Mouse (Mus musculus): ENCODE data around the gene Vax2. TPM values are rescaled to one million over a fixed set of nuclear protein-coding genes. Genes with fewer than 3 reads are reported as not detected.

The Vax2 gene
- polyA plus RNA-seq (2015; fragmentation: Nextera tagmentation; extraction: Ambion mirVana), result not detected in 2 replicates

GRCm38 (mm10) chr6:83711067-83711675 is at the start of gene Vax2:
TSS of gene Vax2 (plus strand) at chr6:83711264.
- Histone ChIP-seq H3K27me3 (peaks cover 100% of the 10 kb centered on the region), H3K36me3 (no peaks in the 10 kb centered on the region), H3K4me3 (peak within 1 kb of the TSS; percentile 43), H3K27ac (no peak within 1 kb of the TSS), H3K4me1 (peaks cover 26% of the 10 kb centered on the region), H3K9me3 (no peaks in the 10 kb centered on the region), H3K4me2 (peak within 1 kb of the TSS; percentile 83), H3K9ac (no peak within 1 kb of the TSS)
- peak; percentile 90 for ATAC-seq (ENCODE audit: borderline replicate concordance, extremely low read depth, low FRiP score, low TSS enrichment)
- under 1% methylated on average over 44 of the region's 46 CpGs for WGBS

DNA sequence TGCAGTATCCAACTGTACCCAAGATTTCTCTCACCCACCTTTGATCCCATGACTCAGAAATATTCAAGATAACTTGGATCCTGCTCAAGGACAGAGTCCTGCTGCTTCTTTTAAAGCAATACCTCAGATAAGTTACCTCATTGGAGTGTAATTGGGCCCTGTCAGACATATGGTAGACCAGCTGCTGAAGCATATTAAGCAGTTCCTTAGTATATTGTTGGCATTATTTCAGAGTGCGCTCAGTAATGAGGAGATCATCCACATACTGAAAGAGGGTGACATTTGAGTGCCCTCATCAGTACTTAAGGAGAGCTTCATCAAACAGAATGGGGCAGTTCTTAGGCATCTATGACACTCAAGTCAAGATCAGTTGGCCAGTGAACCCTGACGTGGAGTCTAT is 46.1 kb upstream of the Vax2 start:
- H3K27ac ChIP-seq, result no peak overlapping the region
- H3K4me3 ChIP-seq, result no peak overlapping the region
- ATAC-seq (ENCODE audit: borderline replicate concordance, extremely low read depth, low FRiP score, low TSS enrichment), result no peak
- H3K9ac ChIP-seq, result no peak overlapping the region
- WGBS, result 69% methylated on average over 2 of the region's 2 CpGs
- no peak overlapping the region for H3K4me2 ChIP-seq
- no peaks in the 10 kb centered on the region for H3K4me1 ChIP-seq
- H3K27me3 ChIP-seq, result no peaks in the 10 kb centered on the region
- no peaks in the 10 kb centered on the region for H3K9me3 ChIP-seq
- H3K36me3 ChIP-seq, result no peaks in the 10 kb centered on the region

GRCm38 (mm10) chr6:83673395-83673794 is 37.7 kb upstream of the Vax2 start:
- 6% methylated on average over 4 of the region's 4 CpGs for WGBS
- Histone ChIP-seq H3K9ac (no peak overlapping the region), H3K9me3 (no peaks in the 10 kb centered on the region), H3K27ac (no peak overlapping the region), H3K27me3 (no peaks in the 10 kb centered on the region), H3K4me3 (no peak overlapping the region), H3K4me1 (no peaks in the 10 kb centered on the region), H3K36me3 (no peaks in the 10 kb centered on the region), H3K4me2 (no peak overlapping the region)
- ATAC-seq (ENCODE audit: borderline replicate concordance, extremely low read depth, low FRiP score, low TSS enrichment), result no peak

- Histone ChIP-seq H3K27ac (no peak within 1 kb of the TSS), H3K36me3 (no peaks in the 10 kb centered on the region), H3K9me3 (no peaks in the 10 kb centered on the region), H3K9ac (no peak within 1 kb of the TSS), H3K27me3 (peaks cover 3% of the 10 kb centered on the region; the same call in 1 of the 2 replicates), H3K4me2 (no peak within 1 kb of the TSS), H3K4me1 (no peaks in the 10 kb centered on the region), H3K4me3 (no peak within 1 kb of the TSS)
- no peak for ATAC-seq (ENCODE audit: borderline replicate concordance, extremely low read depth, low FRiP score, low TSS enrichment)
- WGBS, result 61% methylated on average over 4 of the region's 4 CpGs
These were observed 33.3 kb upstream of the Vax2 start, which contains the start of gene Cd207 for GRCm38 (mm10) chr6:83677757-83678156. TSS of gene Cd207 (minus strand) at chr6:83677857.

- no peak overlapping the region for H3K9ac ChIP-seq
- no peak overlapping the region for H3K4me2 ChIP-seq
- H3K27ac ChIP-seq, result no peak overlapping the region
- no peaks in the 10 kb centered on the region for H3K4me1 ChIP-seq
- ATAC-seq (ENCODE audit: borderline replicate concordance, extremely low read depth, low FRiP score, low TSS enrichment), result no peak
- H3K36me3 ChIP-seq, result no peaks in the 10 kb centered on the region
- H3K4me3 ChIP-seq, result no peak overlapping the region
- H3K27me3 ChIP-seq, result peaks cover 81% of the 10 kb centered on the region
- no peaks in the 10 kb centered on the region for H3K9me3 ChIP-seq
- WGBS, result 62% methylated on average over 4 of the region's 4 CpGs
These were observed 21.7 kb upstream of the Vax2 start for GRCm38 (mm10) chr6:83689374-83689773.

GRCm38 (mm10) chr6:83690277-83690676 is 20.8 kb upstream of the Vax2 start:
- no peak for ATAC-seq (ENCODE audit: borderline replicate concordance, extremely low read depth, low FRiP score, low TSS enrichment)
- 20% methylated on average over 4 of the region's 5 CpGs for WGBS
- H3K27ac ChIP-seq, result no peak overlapping the region
- no peak overlapping the region for H3K4me3 ChIP-seq
- no peaks in the 10 kb centered on the region for H3K4me1 ChIP-seq
- H3K27me3 ChIP-seq, result peaks cover 86% of the 10 kb centered on the region
- H3K36me3 ChIP-seq, result no peaks in the 10 kb centered on the region
- no peak overlapping the region for H3K9ac ChIP-seq
- H3K4me2 ChIP-seq, result no peak overlapping the region
- no peaks in the 10 kb centered on the region for H3K9me3 ChIP-seq

- no peak overlapping the region for H3K27ac ChIP-seq
- no peak for ATAC-seq (ENCODE audit: borderline replicate concordance, extremely low read depth, low FRiP score, low TSS enrichment)
- H3K4me2 ChIP-seq, result no peak overlapping the region
- no peaks in the 10 kb centered on the region for H3K4me1 ChIP-seq
- H3K36me3 ChIP-seq, result no peaks in the 10 kb centered on the region
- H3K9me3 ChIP-seq, result no peaks in the 10 kb centered on the region
- H3K9ac ChIP-seq, result no peak overlapping the region
- H3K27me3 ChIP-seq, result peaks cover 86% of the 10 kb centered on the region
- H3K4me3 ChIP-seq, result no peak overlapping the region
- WGBS, result 48% methylated on average over 2 of the region's 2 CpGs
These were observed 20.1 kb upstream of the Vax2 start for GRCm38 (mm10) chr6:83690936-83691335.

DNA sequence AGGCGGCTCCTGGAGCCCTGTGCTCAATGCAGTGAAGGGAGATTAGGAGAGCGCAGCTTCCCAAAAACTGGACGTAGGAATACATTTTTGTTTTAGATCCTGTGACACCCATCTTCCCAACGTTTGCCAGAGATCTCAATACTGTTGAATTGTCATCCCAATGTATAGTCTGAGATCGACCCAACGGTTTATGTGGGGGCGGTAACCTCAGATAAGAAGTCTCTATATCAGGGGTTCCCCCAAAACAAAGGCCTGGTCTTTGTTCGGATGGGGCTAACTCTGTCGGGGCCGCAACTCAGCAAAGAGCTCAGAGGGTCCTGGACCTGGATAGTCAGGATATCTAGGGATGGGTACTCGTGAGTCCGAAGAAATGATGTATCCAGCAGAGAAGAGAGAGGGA is 18.1 kb upstream of the Vax2 start:
- Histone ChIP-seq H3K4me3 (no peak overlapping the region), H3K9ac (no peak overlapping the region), H3K4me2 (no peak overlapping the region), H3K36me3 (no peaks in the 10 kb centered on the region), H3K27ac (no peak overlapping the region), H3K27me3 (peaks cover 91% of the 10 kb centered on the region), H3K9me3 (no peaks in the 10 kb centered on the region), H3K4me1 (no peaks in the 10 kb centered on the region)
- 3% methylated on average over 12 of the region's 12 CpGs for WGBS
- ATAC-seq (ENCODE audit: borderline replicate concordance, extremely low read depth, low FRiP score, low TSS enrichment), result no peak

GRCm38 (mm10) chr6:83693835-83694234 is 17.2 kb upstream of the Vax2 start:
- Histone ChIP-seq H3K27ac (no peak overlapping the region), H3K9ac (no peak overlapping the region), H3K36me3 (no peaks in the 10 kb centered on the region), H3K27me3 (peaks cover 95% of the 10 kb centered on the region), H3K4me1 (no peaks in the 10 kb centered on the region), H3K4me3 (no peak overlapping the region), H3K9me3 (no peaks in the 10 kb centered on the region), H3K4me2 (no peak overlapping the region)
- ATAC-seq (ENCODE audit: borderline replicate concordance, extremely low read depth, low FRiP score, low TSS enrichment), result no peak
- WGBS, result 1% methylated on average over 9 of the region's 9 CpGs

DNA sequence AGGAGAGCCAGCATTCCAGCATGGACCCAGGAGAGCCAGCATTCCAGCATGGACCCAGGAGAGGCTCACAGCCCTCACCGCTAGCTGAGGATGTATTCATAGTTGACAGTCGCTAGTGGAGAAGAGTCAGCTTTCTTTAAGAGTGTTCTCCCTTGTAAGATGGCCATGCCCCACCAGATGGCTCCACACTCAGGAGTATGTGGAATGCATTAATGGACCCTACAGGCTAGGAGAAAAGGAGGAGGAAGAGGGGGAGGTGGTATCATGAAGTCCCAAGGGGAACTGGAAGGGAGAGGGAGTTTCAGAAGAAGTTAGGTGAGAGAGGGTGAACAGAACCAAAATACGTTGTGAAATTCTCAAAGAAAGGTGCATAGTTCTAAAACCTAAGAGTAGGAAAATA is 15.3 kb upstream of the Vax2 start:
- ATAC-seq (ENCODE audit: borderline replicate concordance, extremely low read depth, low FRiP score, low TSS enrichment), result no peak
- H3K4me1 ChIP-seq, result no peaks in the 10 kb centered on the region
- no peak overlapping the region for H3K4me2 ChIP-seq
- no peak overlapping the region for H3K9ac ChIP-seq
- no peaks in the 10 kb centered on the region for H3K36me3 ChIP-seq
- peaks cover 99% of the 10 kb centered on the region for H3K27me3 ChIP-seq
- no peaks in the 10 kb centered on the region for H3K9me3 ChIP-seq
- 6% methylated on average over 3 of the region's 3 CpGs for WGBS
- H3K4me3 ChIP-seq, result no peak overlapping the region
- H3K27ac ChIP-seq, result no peak overlapping the region

DNA sequence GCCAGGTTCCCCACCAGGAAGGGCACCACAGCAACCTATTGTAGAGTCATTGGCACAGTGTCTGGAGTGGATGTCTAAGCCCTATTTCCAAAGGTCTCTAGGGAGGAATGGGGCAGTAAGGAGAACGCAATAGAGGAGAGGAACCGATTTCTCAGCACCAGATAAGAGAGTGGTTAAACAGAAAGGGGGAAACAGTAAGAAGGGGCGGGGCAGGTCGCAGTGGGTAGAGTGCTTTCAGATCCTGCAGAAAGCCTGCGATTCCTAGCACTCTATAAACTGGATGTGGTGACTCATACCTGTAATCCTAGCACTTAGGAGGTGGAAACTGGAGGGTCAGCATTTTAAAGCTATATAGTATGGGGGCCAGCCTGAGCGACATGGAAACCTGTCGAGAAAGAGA is 14.4 kb upstream of the Vax2 start:
- H3K4me2 ChIP-seq, result no peak overlapping the region
- no peaks in the 10 kb centered on the region for H3K9me3 ChIP-seq
- ATAC-seq (ENCODE audit: borderline replicate concordance, extremely low read depth, low FRiP score, low TSS enrichment), result no peak
- H3K4me3 ChIP-seq, result no peak overlapping the region
- H3K27me3 ChIP-seq, result peaks cover 98% of the 10 kb centered on the region
- WGBS, result 2% methylated on average over 7 of the region's 7 CpGs
- H3K36me3 ChIP-seq, result no peaks in the 10 kb centered on the region
- H3K9ac ChIP-seq, result no peak overlapping the region
- no peaks in the 10 kb centered on the region for H3K4me1 ChIP-seq
- no peak overlapping the region for H3K27ac ChIP-seq

DNA sequence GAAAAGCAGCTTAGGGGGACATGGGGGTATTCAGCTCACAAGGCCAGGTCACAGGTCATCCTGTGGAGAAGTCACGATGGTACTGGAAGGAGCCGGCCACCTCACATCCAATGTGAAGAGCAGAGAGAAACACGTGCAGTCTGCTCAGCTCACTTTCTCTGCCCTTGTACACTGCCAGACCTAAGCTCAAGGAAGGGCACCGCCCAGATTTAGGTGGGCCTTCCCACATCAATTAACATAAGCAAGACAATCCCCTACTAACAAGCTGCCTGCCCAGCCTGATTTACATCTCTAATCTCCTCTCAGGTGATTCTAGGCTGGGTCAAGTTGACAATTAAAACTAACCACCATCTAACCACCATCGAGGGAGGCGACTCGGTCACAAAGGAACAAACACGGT is 13.1 kb upstream of the Vax2 start:
- WGBS, result 3% methylated on average over 8 of the region's 8 CpGs
- Histone ChIP-seq H3K27ac (no peak overlapping the region), H3K4me2 (no peak overlapping the region), H3K27me3 (peaks cover 97% of the 10 kb centered on the region), H3K4me1 (peaks cover 6% of the 10 kb centered on the region; the same call in 1 of the 2 replicates), H3K9ac (no peak overlapping the region), H3K36me3 (no peaks in the 10 kb centered on the region), H3K4me3 (no peak overlapping the region), H3K9me3 (no peaks in the 10 kb centered on the region)
- no peak for ATAC-seq (ENCODE audit: borderline replicate concordance, extremely low read depth, low FRiP score, low TSS enrichment)

DNA sequence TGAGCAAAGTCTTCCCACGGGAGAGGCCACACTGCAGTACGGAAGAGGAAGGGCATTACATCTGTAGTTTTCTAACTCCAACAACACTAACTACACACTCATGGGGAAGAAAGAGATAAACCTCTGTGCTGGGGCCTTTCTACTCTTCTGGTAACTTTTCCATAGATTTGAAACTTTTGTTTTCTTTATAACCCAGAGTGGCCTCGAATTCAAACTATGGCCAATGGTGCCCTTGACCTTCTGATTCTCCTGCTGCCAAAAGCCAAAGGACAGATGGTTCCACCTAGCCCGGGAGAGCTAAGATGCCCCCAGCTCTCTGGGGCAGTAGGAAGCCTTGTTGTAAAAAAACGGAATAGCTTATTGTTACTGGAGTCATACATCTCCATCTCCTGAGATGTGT is 11.1 kb upstream of the Vax2 start:
- Histone ChIP-seq H3K9me3 (no peaks in the 10 kb centered on the region), H3K9ac (no peak overlapping the region), H3K27ac (no peak overlapping the region), H3K27me3 (peaks cover 96% of the 10 kb centered on the region), H3K4me1 (peaks cover 6% of the 10 kb centered on the region; the same call in 1 of the 2 replicates), H3K4me3 (no peak overlapping the region), H3K36me3 (no peaks in the 10 kb centered on the region), H3K4me2 (no peak overlapping the region)
- 3% methylated on average over 5 of the region's 5 CpGs for WGBS
- no peak for ATAC-seq (ENCODE audit: borderline replicate concordance, extremely low read depth, low FRiP score, low TSS enrichment)
